Mouse (Mus musculus) midbrain, embryonic 16.5 days (tissue): ENCODE measurements at regions not wholly inside any gene's neighbourhood (a gene's known extent, or its start where the extent isn't known, plus 50 kb on each side); places are given as distances from the start of the nearest gene placed in this dataset.

Source experiments
- ATAC-seq: fragments of 200-750 bp; cut with Nextera tagmentation; 2 replicates; pipeline ENCODE4 v1.8.0; 2017; ENCODE audit warnings: moderate TSS enrichment
- H3K27ac ChIP-seq: fragments of 300-500 bp; sonication (generic); 2 replicates; pipeline ENCODE4 v1.5.1; 2014; ENCODE audit warnings: mild to moderate bottlenecking, low read length, mixed read lengths
- H3K27me3 ChIP-seq: fragments of 300-500 bp; sonication (generic); 2 replicates; pipeline ENCODE4 v1.6.1; 2014; ENCODE audit warnings: low read depth, low read length, mixed read lengths; ENCODE audit not compliant: control insufficient read depth, insufficient read depth
- H3K36me3 ChIP-seq: fragments of 300-500 bp; sonication (generic); 2 replicates; pipeline ENCODE4 v1.6.1; 2014; ENCODE audit warnings: mild to moderate bottlenecking, low read length, moderate library complexity, mixed read lengths; ENCODE audit not compliant: control insufficient read depth, insufficient read depth
- H3K4me1 ChIP-seq: fragments of 300-500 bp; sonication (generic); 2 replicates; pipeline ENCODE4 v1.6.1; 2014; ENCODE audit warnings: mild to moderate bottlenecking, low read length, mixed read lengths; ENCODE audit not compliant: control insufficient read depth, insufficient read depth
- H3K4me2 ChIP-seq: fragments of 300-500 bp; sonication (generic); 2 replicates; pipeline ENCODE4 v1.6.1; 2014; ENCODE audit warnings: mild to moderate bottlenecking, low read length, mixed read lengths
- H3K4me3 ChIP-seq: fragments of 300-500 bp; sonication (generic); 2 replicates; pipeline ENCODE4 v1.5.1; 2014; ENCODE audit warnings: low read depth, mild to moderate bottlenecking, low read length, moderate library complexity, mixed read lengths
- H3K9ac ChIP-seq: fragments of 300-500 bp; sonication (generic); 2 replicates; pipeline ENCODE4 v1.6.1; 2014; ENCODE audit warnings: low read depth, low read length, mixed read lengths
- H3K9me3 ChIP-seq: fragments of 300-500 bp; sonication (generic); replicated peaks from 2 replicates; pipeline ENCODE4 v1.6.1; 2014; ENCODE audit warnings: mild to moderate bottlenecking, low read length, mixed read lengths; ENCODE audit not compliant: control insufficient read depth, poor library complexity, severe bottlenecking
- WGBS: fragments of 180-500 bp; shearing (Covaris S2); extraction: QIAGEN DNeasy Blood & Tissue Kit; methylation state at CpG from one replicate; pipeline ENCODE4 v1.1.7; 2014; 5-methylcytosine and 5-hydroxymethylcytosine counted together

- H3K27ac ChIP-seq = no peak overlapping the region
- H3K9ac ChIP-seq = no peak overlapping the region
- H3K4me3 ChIP-seq = no peak overlapping the region
- H3K27me3 ChIP-seq = no peaks in the 10 kb centered on the region
- no peak overlapping the region for H3K4me2 ChIP-seq
- no peak for ATAC-seq
- H3K4me1 ChIP-seq = no peaks in the 10 kb centered on the region
- WGBS = 42% methylated on average over 3 of the region's 3 CpGs
- no peaks in the 10 kb centered on the region for H3K9me3 ChIP-seq
- H3K36me3 ChIP-seq = no peaks in the 10 kb centered on the region
Observed at GRCm38 (mm10) chr10:51176692-51177091, 282.1 kb downstream of the Sim1 start.

GRCm38 (mm10) chr10:51181752-51182151, 287.2 kb downstream of the Sim1 start:
- H3K27me3 ChIP-seq = no peaks in the 10 kb centered on the region
- no peak overlapping the region for H3K9ac ChIP-seq
- 90% methylated on average over 2 of the region's 2 CpGs for WGBS
- ATAC-seq = no peak
- no peak overlapping the region for H3K4me3 ChIP-seq
- no peaks in the 10 kb centered on the region for H3K4me1 ChIP-seq
- H3K4me2 ChIP-seq = no peak overlapping the region
- no peaks in the 10 kb centered on the region for H3K9me3 ChIP-seq
- H3K36me3 ChIP-seq = no peaks in the 10 kb centered on the region
- no peak overlapping the region for H3K27ac ChIP-seq

GRCm38 (mm10) chr10:51191407-51192059, 288.9 kb upstream of the Gm49339 start:
- H3K36me3 ChIP-seq = no peaks in the 10 kb centered on the region
- H3K4me3 ChIP-seq = no peak overlapping the region
- 0 out of 2 replicates have a peak overlapping the region, but pooled peaks have one; percentile 2 for H3K4me2 ChIP-seq
- 28% methylated on average over 5 of the region's 5 CpGs for WGBS
- no peaks in the 10 kb centered on the region for H3K27me3 ChIP-seq
- no peak overlapping the region; the same call in 1 of the 2 replicates for H3K27ac ChIP-seq
- no peaks in the 10 kb centered on the region for H3K9me3 ChIP-seq
- peak; percentile 87 for ATAC-seq
- peaks cover 4% of the 10 kb centered on the region; the same call in 1 of the 2 replicates for H3K4me1 ChIP-seq
- no peak overlapping the region for H3K9ac ChIP-seq

- H3K4me1 ChIP-seq = no peaks in the 10 kb centered on the region
- no peak for ATAC-seq
- H3K27ac ChIP-seq = no peak overlapping the region
- no peak overlapping the region for H3K4me3 ChIP-seq
- no peaks in the 10 kb centered on the region for H3K36me3 ChIP-seq
- 71% methylated on average over 4 of the region's 4 CpGs for WGBS
- no peak overlapping the region for H3K9ac ChIP-seq
- H3K9me3 ChIP-seq = no peaks in the 10 kb centered on the region
- H3K4me2 ChIP-seq = no peak overlapping the region
- no peaks in the 10 kb centered on the region for H3K27me3 ChIP-seq
Observed at GRCm38 (mm10) chr10:51219481-51219880, 260.9 kb upstream of the Gm49339 start.

GRCm38 (mm10) chr10:51233592-51233991, 246.8 kb upstream of the Gm49339 start:
- H3K36me3 ChIP-seq = no peaks in the 10 kb centered on the region
- no peak overlapping the region for H3K4me3 ChIP-seq
- no peak for ATAC-seq
- no peak overlapping the region for H3K9ac ChIP-seq
- H3K9me3 ChIP-seq = no peaks in the 10 kb centered on the region
- peaks cover 5% of the 10 kb centered on the region for H3K4me1 ChIP-seq
- H3K27ac ChIP-seq = no peak overlapping the region
- no peak overlapping the region for H3K4me2 ChIP-seq
- 87% methylated on average over 2 of the region's 2 CpGs for WGBS
- no peaks in the 10 kb centered on the region for H3K27me3 ChIP-seq

GRCm38 (mm10) chr10:51235586-51236575, 244.5 kb upstream of the Gm49339 start:
- 29% methylated on average over 10 of the region's 10 CpGs for WGBS
- no peaks in the 10 kb centered on the region for H3K9me3 ChIP-seq
- peak; percentile 90 for ATAC-seq

GRCm38 (mm10) chr10:51238103-51238502, 242.3 kb upstream of the Gm49339 start:
- Histone ChIP-seq H3K9ac (no peak overlapping the region), H3K27ac (no peak overlapping the region), H3K4me3 (no peak overlapping the region), H3K27me3 (no peaks in the 10 kb centered on the region), H3K4me2 (no peak overlapping the region), H3K4me1 (peaks cover 5% of the 10 kb centered on the region), H3K9me3 (no peaks in the 10 kb centered on the region), H3K36me3 (no peaks in the 10 kb centered on the region)
- ATAC-seq = no peak

More at GRCm38 (mm10) chr10:51235586-51236575, 244.5 kb upstream of the Gm49339 start:
- Histone ChIP-seq H3K4me1 (peaks cover 5% of the 10 kb centered on the region), H3K27ac (no peak overlapping the region), H3K4me2 (no peak overlapping the region), H3K36me3 (no peaks in the 10 kb centered on the region), H3K9ac (no peak overlapping the region), H3K27me3 (no peaks in the 10 kb centered on the region), H3K4me3 (no peak overlapping the region)

GRCm38 (mm10) chr10:51253439-51253838, 227.0 kb upstream of the Gm49339 start:
- WGBS = 100% methylated on average over 1 of the region's 1 CpGs
- H3K9me3 ChIP-seq = no peaks in the 10 kb centered on the region
- no peak overlapping the region for H3K27ac ChIP-seq
- no peak overlapping the region for H3K9ac ChIP-seq
- H3K4me2 ChIP-seq = no peak overlapping the region
- peaks cover 7% of the 10 kb centered on the region for H3K27me3 ChIP-seq
- no peak overlapping the region for H3K4me3 ChIP-seq
- no peak for ATAC-seq
- peaks cover 2% of the 10 kb centered on the region; the same call in 1 of the 2 replicates for H3K4me1 ChIP-seq
- H3K36me3 ChIP-seq = no peaks in the 10 kb centered on the region

GRCm38 (mm10) chr10:51257587-51258049, 222.8 kb upstream of the Gm49339 start:
- 2% methylated on average over 4 of the region's 4 CpGs for WGBS
- peaks cover 2% of the 10 kb centered on the region; the same call in 1 of the 2 replicates for H3K4me1 ChIP-seq
- H3K4me3 ChIP-seq = no peak overlapping the region
- peaks cover 13% of the 10 kb centered on the region for H3K27me3 ChIP-seq
- no peaks in the 10 kb centered on the region for H3K9me3 ChIP-seq
- ATAC-seq = no peak
- H3K27ac ChIP-seq = no peak overlapping the region
- H3K4me2 ChIP-seq = no peak overlapping the region
- no peaks in the 10 kb centered on the region for H3K36me3 ChIP-seq
- no peak overlapping the region for H3K9ac ChIP-seq
